Mouse (Mus musculus): ENCODE results near the gene Trmo.

Trmo gene

DNA sequence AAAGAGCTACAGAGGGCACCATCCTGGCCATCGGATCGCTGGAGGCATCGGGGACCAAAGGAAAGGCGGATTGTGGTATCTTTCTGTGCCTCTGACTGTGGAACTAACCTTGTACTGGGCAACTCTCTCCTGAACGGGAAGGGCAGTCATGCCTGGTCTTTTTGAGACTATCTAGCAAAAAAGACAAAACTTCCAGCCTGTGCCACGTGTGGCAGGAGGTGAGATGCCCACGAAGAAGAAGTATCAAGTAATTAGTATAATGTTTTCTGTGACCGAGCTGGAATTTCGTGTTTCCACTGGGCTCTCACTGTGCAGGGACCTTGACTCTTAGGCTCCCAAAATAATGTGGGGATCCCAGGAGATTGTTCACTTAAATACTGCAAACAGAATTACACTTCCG lies 50.2 kb downstream of the Trmo start:
- DNase-seq (ENCODE audit: low spot score) = no peak

DNA sequence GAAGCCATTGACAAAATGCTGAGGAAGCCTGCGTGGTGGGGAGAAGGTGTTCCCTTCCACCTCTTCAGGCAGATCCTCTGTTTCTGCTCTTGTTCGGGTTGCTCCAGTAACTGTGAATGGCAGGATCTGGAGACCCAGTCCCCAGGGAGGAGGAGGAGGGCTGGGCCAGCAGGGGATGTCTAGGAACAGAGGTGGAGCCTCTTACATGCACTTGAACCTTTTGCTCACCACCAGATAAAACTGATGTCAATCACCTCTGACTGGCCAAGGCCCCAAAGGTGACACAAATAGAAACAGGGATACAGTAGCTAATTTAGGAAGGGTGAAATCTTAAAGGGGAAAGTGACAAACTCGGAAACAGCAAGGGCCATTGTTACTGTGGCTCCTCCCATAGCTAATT lies 51.2 kb downstream of the Trmo start:
- no peak for DNase-seq (ENCODE audit: low spot score)

DNA sequence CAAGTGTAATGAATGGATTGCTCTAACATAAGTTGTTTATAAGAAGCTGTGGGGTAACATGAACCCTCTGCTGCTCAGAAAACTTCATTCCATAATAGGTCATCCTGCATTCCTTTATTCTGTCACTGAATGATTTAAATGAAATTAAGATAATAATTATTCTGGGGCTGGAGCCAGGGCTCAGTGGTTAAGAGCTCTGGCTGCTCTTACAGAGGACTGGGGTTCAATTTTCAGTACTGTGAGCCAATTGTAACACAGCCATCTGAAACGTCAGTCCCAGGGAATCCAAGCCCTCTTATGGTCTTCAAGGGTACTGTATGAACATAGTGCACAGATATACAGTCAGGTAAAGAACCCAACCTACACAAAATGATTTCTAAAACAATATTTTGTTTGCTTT lies 53.4 kb downstream of the Trmo start:
- DNase-seq (ENCODE audit: low spot score) = no peak

GRCm38 (mm10) chr4:46328906-46329305 lies 60.3 kb downstream of the Trmo start:
- no peak for DNase-seq (ENCODE audit: low spot score)

Data from embryo, embryonic 10.5 days (tissue).